Mouse (Mus musculus) T-cell, adult 2 months (primary cell): Measurements from ENCODE around the gene Ccr6.
"Not testable (repeated sequence)": the region's sequence is repeated elsewhere in the genome, so short reads cannot be mapped to it uniquely, and the experiment has no call there.

Source experiments
- DNase-seq: peaks from one replicate; pipeline ENCODE4 v3.0.0; 2022; ENCODE audit warnings: low spot score

Ccr6 gene

DNA sequence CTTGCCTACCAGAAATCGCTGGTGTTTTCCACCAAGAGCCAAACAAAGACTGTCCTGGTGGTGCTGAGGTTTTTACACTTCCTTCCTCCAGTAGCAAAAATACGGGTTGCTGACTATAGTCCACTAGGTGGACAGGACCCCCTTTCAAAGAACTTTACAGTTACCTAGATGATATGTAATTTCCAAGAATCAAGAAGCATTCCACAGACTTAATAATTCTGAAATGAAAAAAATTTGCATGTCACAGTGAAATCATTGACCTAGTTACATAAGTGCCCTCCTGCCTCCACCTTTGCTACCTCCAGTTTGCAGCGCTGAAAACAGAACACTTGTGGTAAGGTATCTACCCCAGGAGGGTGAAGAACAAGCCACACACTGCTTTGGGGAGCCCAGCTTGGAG, at the start of gene Ccr6:
Gene Ccr6, plus strand, starts transcription at position 301 of the 400 bp plus-strand sequence.
- no peak for DNase-seq

DNA sequence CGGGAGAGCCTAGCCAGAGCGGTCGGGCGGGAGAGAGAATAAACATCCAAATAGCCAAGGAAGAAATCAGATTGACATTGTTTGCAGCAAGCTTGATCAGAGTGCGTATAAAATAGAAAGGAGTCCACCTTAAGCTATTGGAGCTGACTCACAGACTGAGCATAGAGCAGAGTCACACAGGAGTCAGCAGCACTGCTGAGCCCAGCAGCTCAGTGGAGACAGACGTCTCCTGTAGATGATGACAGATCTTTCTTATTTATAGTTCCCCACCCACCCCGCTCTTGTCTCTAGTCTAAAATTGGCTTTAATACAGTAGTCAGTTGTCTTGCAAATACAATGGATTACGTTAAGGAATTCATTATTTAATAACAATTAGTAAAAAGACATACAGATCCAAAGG, 42.2 kb upstream of the Ccr6 start:
- DNase-seq, result no peak

DNA sequence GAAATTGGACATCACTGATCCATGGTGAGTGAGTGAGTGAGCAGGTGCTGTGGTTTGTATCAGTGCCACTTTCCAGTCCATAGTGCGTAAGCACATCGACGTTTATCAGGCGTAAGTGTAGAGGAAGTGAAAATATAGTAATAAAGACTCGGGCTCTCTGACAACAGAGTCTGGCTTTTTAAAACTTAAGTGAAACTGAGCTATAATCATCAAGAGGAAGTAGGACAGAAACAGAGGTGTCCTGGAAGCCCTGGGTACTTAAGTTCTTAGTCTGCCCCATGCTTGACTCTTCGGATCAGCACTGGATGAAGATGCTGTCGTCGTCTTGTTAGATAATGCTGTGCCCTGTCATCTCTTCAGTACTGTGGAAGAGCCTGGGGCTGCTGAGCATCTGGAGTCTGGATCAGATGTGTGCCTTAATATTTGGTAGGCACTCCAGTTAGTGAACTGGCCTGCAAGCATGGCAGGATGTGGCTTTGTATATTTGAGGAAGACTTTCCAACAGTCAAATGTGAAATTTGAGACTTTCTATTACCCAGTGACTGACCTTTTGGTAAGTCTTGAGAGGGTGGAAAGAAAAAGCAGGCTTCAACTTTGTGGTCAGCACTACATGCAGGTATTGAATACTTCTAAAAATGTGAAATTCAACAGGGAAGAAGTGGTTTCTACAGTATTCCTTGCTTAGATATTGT, 40.0 kb upstream of the Ccr6 start:
- DNase-seq, result no peak

DNA sequence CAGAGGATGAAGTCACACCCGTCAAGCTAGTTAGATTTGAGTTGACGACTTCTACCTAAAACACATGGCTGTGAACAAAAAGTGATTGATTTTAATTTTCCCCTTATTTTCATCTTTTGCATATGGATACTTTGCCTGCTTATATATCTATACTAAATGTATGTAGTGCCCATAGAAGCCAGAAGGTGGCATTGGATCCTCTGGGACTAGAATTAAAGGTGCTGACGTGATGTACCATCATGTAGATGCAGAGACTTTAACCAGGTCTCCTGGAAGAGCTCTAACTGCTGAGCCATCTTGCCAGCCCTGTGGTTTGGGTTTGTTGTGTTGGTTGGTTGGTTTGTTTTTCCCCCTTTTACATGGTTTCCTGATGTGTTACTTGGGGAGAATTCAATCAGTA, 38.2 kb upstream of the Ccr6 start:
- DNase-seq, result no peak

DNA sequence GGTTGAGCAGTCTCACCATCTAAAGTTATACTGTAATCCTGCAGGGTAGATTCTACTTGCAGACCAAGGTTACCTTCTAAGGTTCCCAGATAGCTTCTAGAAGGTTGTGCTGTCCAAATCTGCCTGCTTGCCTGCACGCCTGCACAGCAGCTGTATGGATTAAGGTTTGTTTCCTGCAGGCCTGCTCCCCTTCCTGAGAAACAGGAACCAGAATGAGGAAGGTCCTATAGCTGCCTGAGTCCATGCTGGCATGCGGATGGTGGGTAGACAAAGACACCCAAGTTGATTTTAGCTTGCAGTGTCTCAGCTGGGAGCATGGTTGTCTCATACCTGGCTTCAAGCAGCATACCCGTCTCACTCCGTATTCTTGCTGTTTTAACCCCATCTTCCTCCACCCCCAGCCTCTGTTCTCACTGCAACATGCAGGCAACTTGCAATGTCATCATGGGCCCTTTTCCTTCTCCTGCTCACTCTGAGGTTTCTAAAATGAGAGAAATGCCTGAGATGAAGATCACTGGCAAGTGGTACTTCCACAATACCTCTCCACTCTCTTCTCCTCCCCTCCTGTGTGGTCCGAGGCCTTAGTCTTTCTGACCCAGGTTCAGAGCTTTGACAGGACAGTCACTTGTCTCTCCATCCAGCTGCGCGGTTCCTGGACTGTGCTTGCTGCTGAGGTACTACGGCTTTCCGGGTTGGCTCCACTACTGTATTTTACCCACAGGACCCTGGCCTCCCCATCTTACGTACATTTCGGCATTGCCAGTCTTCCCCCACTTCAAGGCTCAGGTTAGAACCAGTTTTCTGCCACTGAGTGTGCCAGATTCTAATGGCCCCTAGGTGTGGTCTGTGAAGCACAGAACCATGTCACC, 36.5 kb upstream of the Ccr6 start:
- no peak for DNase-seq

DNA sequence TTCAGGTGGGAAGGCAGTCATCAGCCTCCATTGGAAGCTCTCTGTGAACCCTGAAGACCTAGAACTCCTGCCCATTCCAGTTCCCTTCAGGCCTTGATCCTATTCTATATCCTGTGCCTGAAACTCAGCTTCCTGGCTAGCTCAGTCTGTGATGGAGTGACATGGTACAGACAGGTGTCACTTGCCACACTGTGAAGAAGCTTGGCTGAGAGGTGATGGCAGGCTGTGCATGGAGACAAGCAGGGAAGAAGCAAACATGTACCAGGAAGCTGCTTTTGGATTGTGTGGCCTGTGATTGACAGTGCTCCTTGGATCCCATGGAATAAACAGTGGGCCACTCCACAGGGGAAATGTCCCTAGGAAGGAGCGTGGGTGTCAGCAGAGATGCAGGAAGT, 35.9 kb upstream of the Ccr6 start:
- no peak for DNase-seq

DNA sequence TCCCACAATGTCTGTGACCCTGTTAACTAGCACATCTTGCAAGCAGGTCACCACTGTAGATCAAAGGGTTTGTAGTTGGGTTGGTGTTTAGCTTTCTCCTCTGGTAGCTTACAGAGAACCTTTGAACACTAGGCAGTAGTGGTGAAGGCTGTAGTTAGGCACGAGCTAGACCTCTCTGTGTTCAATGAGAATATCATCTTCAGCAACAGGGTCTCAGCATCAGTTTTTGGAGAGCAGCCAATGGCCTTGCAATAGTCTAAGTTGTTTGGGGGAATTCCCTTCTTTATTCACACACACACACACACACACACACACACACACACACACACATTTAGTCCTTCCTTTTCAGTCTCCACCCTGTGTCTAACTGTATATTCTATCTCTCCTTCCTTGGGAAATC, 32.4 kb upstream of the Ccr6 start:
- DNase-seq, result no peak

DNA sequence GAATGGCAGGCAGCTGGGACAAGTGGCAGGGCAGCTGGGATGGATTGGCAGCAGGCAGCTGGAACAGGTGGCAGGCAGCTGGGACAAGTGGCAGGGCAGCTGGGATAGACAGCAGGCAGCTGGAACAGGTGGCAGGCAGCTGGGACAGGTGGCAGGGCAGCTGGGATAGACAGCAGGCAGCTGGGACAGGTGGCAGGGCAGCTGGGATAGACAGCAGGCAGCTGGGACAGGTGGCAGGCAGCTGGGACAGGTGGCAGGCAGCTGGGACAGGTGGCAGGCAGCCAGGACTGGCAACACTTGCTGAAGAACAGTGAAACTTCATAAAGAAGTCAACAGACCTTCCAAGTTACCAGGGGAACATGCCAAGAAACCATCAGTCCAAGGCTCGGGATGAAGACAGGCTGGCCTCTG, 30.6 kb upstream of the Ccr6 start:
- not testable (repeated sequence) for DNase-seq

DNA sequence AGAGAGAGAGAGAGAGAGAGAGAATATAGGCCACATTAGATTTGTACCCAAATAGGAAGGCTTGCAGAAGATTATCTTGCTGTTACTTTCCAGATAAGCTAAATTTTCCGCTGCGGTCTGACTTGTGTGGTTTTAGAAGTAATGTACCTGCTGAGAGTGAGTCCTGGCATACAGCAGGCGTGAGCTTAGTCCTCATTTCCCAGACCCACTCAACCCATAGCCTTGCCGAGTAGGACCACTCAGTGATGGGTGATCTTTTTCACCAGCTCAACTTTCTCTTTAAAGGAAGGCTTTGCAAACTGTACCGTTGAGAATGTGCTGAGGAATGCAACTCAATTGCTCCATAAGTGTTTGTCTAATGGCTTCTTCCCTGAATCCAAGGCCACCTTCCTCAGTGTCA, 29.2 kb upstream of the Ccr6 start:
- no peak for DNase-seq

DNA sequence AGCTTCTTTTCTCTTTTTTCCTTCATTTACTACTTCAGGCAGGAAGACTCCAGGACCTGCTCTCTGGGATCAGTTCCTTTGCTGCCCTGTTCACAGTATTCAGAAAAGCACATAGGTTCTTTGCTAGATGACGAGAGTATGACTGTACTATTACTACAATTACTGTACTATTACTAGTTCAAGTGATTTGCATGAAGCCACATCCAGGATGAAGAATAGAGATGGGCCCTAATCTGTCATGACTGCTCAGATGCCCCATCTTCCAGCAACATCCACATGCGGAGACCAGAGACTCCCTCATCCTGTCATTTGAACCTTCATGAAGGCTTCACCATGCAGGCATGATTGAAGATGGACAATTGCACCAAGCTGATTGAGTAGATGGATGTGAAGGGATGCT, 26.1 kb upstream of the Ccr6 start:
- no peak for DNase-seq

DNA sequence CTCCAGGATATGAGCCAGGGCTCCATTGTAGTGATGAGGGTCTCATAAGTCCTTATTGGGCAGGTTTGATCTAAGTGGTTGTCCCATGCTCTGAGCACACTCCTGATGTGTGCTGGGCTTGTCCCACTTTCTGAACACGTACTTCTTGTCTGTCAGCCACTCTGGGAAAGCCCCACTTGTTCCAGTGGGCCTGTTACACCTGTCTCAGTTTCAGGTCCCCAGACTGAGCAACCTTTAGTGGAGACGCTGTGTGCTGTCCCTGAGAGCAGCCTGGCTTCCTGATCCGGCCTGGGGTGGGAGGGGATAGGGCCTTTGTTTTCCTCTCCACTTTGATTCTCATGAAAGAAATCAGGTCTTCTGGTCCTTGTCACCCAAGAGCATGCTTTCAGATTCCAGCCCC, 25.7 kb upstream of the Ccr6 start:
- no peak for DNase-seq

DNA sequence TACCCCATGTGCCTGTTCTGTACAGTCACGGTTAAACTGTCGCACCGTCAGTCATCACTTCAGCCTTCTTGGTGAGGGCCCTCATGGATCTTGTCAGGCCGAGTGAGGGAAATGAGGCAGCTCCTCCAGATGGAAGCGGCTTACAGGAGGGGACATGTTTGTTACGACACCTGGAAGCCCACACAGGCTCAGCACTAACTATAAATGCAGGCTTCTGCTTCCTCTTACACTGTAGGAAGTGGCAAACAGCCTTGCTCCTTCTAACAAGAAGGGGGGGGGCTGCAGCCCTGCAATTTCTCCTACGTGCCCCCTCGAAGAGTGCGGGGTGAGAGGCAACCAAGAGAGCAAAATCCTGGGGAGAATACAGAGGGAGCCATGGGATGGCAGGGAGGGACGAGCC, 25.2 kb upstream of the Ccr6 start:
- DNase-seq, result no peak

DNA sequence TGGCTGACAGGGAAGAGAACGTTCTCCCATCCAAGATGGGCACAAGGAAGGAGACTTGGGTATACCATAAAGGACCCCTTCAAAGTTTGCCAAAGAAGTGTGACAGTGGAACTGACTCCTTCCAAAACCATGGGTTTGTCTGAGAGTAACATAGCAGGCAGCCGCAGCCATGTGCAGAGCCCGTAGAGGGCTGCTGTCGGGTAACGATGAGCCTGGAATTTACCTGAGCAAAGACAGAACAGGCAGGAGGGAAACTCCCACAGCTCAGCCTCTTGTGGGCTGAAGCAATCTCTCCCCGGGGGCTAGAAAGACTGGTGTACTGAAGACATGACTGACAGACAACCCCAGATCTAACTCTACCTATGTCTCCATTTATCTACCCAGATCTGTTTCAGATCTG, 24.4 kb upstream of the Ccr6 start:
- no peak for DNase-seq

DNA sequence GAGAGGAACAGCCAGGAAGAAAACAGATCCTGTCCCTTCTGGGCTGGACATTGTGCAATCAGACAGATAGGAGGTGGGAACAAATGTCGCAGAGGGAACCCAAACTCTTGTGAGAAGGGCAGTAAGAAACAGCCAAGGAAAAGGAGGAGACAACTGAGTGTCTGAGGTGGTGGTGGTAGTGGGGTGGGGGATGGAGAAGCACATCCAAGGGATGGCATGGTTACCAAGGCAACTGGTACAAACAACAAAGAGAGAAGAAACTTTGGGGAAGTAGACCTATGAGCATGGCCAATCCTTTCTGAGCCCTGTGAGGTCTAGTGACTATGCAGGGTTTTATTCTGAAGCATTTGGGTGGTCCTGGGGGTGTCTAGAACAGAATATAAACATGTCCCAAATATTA, 21.5 kb upstream of the Ccr6 start:
- no peak for DNase-seq

DNA sequence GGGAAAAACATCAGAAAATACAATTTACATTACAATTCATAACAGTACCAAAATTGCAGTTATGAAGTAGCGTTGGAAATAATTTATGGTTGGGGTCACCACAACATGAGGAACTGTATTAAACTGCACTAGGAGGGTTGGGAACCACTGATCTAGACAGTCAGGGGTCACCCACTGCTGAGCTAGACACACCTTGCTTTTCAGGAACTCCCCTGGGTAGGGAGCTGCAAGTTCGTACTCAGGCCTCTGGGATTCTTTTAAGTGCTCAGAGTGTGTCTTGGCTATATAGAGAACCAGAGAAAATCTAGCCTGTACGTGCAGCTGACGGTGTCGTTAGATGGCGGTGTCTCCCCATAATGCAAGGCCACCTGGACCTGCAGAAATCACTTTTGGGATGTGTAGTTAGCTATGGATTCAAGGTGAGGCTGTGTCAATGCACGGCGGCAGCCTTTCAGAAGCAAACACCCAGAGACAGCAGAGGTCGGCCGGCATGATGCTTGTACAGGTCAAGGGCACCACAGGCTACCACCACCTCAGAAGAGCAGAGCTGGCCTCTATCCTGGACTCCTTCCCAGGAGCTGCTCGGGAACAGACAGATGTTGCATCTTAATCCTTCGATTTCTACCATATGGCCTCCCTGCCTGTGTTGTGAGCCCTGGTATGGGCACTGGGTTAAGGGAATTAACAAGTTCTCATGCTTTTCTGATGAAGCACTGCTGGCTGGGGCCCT, 20.7 kb upstream of the Ccr6 start:
- no peak for DNase-seq

DNA sequence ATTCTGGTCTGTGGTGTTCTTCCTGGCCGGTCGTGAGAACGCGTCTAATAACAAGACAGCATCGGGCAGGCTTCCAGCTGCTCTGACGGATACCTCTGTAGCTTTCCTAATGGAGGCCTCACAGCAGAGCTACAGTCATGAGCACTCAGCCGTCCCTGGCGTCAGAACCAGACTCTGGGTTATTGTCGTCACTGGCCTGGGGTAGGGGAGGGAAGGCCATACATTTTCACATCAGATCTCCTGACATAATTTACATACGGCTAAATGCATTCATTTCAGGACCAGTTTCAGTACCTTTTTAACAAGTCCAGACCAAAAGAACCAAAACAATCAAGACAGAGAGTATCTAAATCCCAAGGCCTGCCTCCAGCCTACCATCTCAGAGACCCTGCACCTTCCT, 12.6 kb upstream of the Ccr6 start:
- no peak for DNase-seq

DNA sequence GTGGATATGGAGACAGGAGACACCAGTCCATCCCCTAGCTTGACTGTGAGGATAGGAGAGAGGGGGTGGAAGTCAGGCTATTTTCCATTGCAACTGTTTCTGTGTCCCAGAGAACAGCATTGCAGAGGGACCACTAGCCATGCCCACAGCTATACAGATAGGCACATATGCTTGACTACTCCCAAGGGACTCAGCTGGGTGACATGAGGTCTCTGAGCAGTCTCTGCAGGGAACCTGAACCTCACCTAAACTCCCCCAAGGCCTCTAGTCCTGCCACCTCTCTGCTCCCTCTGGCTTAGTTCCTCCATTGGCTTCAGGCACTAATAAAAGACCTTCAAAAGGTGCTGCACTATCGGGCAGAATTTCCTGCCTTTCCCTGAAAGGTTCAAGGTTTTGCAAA, 11.8 kb upstream of the Ccr6 start:
- no peak for DNase-seq

DNA sequence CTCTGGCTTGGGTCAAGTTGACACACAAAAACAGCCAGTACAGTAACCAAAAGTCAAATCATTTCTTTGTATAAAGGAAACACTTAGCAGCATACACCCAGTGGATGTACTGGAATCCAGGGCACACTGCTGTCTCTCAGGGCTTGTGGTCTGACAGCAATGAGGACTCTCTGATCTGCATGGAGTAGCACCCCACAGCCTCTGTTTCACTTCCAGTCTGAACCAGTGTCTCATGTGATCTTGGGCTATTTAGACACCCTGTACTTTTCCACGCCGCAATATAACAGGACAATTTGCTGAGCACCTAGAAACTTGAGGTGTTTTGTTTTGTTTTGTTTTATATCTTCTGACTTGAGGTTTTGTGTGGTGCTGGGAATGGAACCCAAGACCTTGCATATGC, 10.7 kb upstream of the Ccr6 start:
- no peak for DNase-seq

DNA sequence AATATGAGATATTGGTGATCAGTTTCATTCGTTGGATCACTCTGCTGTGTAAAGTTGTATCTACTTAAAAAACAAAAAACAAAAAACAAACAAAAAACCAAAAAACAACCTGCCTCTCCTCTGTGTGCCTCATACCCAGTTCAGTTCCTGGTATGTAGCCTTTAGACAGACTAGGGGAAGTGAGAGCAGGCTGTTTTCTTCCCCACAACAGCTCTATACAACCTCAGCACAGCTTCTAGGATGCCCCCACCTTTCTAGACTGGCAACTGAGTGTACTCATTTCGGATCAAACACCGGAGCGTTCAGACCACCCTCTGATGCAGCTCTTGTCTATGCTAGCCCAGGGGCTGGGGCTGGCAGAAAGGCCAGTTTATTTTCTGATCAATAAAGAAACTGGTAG, 10.1 kb upstream of the Ccr6 start:
- no peak for DNase-seq

DNA sequence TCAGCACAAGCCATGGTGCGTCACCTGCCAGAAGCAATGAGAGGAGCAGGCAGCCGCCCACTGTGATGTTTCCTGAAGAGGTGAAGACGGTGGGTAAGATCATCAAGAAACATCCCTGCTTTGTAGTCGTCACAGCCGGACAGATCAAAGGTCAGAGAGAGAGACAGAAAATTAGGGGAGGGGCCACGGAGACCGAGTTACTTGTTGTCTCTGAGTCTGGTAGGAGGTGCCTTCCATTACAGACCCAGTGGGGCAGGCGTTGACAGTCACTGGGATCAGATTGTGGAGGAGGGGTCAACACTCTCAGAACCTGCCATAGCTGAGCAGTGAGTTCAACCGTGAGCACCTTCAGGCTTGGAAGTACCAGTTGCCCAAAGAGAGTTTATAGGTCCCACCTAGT, 7.2 kb upstream of the Ccr6 start:
- DNase-seq, result no peak

DNA sequence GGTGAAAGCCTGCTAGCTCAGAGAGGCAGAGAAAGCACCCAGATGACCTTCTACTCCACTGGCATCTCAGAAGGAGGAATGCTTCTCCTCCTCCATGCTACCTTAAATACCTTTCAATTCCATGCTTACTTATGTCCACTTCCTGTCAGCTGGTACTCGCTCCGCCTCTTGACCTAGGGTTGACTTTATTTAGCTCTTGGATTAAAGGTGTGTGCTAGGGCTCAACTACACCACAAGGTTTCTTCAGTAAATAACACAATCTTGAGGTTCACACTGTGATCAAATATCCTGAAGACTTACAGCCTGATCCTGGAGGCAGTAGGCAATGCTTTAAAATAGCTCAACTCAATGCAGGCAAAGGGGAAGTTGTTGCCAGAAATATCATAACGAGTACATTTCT, 6.2 kb upstream of the Ccr6 start:
- no peak for DNase-seq

DNA sequence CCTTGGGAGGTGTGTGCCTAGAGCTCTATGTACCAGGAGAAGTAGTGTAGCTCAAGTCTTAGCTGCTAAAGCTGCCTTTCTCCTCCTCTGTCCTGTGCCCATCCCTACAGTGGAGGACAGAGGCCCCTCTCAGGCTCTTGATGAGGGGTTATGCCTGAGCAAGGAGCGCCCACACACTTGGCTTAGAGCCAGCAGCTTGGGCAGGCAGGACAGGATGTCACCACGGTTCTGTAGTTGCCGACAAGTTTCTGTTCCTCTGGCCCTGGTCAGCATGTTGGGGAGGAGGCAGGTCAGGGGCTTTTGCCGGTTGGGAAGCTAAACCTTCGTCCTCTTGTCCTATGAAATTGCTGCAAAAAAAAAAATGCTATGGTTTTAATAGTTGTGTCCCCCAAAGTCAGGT, 3.8 kb upstream of the Ccr6 start:
- DNase-seq, result no peak

DNA sequence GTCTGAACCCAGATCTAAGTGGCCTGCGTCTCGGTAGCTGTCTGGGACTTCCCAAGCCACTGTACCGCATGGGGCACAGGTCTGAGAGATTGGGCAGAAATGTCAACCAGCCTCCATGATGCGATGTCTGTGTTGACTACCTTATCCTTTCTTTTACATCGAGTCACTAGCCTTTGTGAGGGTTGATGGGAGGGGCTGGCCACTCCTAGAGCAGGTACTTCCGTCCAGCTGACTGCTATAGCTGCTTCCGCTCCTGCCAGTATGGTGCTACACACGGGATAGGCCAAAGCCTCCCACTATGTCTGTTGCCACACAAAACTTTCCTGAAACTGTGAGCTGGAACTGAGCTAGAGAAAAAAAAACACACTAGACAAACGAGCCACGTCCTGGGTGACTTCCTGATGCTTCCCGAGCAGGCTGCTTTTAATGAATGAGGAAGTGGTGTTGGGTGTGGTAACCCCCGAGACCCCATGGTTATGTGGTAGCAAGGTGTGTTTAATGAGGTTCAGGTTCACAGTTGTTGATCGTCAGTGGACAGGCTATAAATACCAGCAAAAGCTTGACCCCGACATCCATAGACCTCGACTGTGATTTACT, 2.1 kb upstream of the Ccr6 start:
- no peak for DNase-seq
